Mouse (Mus musculus) heart, embryonic 11.5 days (tissue): ENCODE measurements around the gene Olfr1002. TPM values are rescaled to one million over a fixed set of nuclear protein-coding genes. Genes with fewer than 3 reads are reported as not detected.
"Not testable (repeated sequence)": the region's sequence is repeated elsewhere in the genome, so short reads cannot be mapped to it uniquely, and the experiment has no call there.

ENCODE experiments used
- ATAC-seq: fragments of 200-750 bp; cut with Nextera tagmentation; replicated peaks from 2 replicates; pipeline ENCODE4 v1.8.0; 2017; ENCODE audit warnings: moderate library complexity; ENCODE audit not compliant: insufficient number of reproducible peaks, low FRiP score, low TSS enrichment
- H3K27ac ChIP-seq: fragments of 300-500 bp; sonication (generic); 2 replicates; pipeline ENCODE4 v1.5.1; 2014; ENCODE audit warnings: mild to moderate bottlenecking, low read depth, low read length
- H3K27me3 ChIP-seq: fragments of 300-500 bp; sonication (generic); 2 replicates; pipeline ENCODE4 v1.6.1; 2014; ENCODE audit warnings: mild to moderate bottlenecking, low read length, mixed read lengths; ENCODE audit not compliant: control insufficient read depth, insufficient read depth
- H3K36me3 ChIP-seq: fragments of 300-500 bp; sonication (generic); 2 replicates; pipeline ENCODE4 v1.6.1; 2014; ENCODE audit warnings: mild to moderate bottlenecking, low read length, moderate library complexity, mixed read lengths; ENCODE audit not compliant: control insufficient read depth, insufficient read depth
- H3K4me1 ChIP-seq: fragments of 300-500 bp; sonication (generic); 2 replicates; pipeline ENCODE4 v1.6.1; 2014; ENCODE audit warnings: low read length; ENCODE audit not compliant: control insufficient read depth, insufficient read depth
- H3K4me2 ChIP-seq: fragments of 300-500 bp; sonication (generic); 2 replicates; pipeline ENCODE4 v1.6.1; 2014; ENCODE audit warnings: mild to moderate bottlenecking, moderate library complexity
- H3K4me3 ChIP-seq: fragments of 300-500 bp; sonication (generic); 2 replicates; pipeline ENCODE4 v1.5.1; 2014; ENCODE audit warnings: low read depth, low read length
- H3K9ac ChIP-seq: fragments of 300-500 bp; sonication (generic); 2 replicates; pipeline ENCODE4 v1.6.1; 2014; ENCODE audit warnings: mild to moderate bottlenecking, low read depth, low read length, moderate library complexity
- H3K9me3 ChIP-seq: fragments of 300-500 bp; sonication (generic); replicated peaks from 2 replicates; pipeline ENCODE4 v1.6.1; 2016; ENCODE audit warnings: low read length; ENCODE audit not compliant: control insufficient read depth
- WGBS: fragments of 180-500 bp; shearing (Covaris S2); extraction: QIAGEN DNeasy Blood & Tissue Kit; methylation state at CpG from one replicate; pipeline ENCODE4 v1.1.7; 2014; ENCODE audit not compliant: insufficient replicate concordance; 5-methylcytosine and 5-hydroxymethylcytosine counted together
- polyA plus RNA-seq: library from polyadenylated mRNA; unstranded; fragments of >200 nt; fragmentation: Nextera tagmentation; extraction: Ambion mirVana; gene quantifications from 2 replicates; pipeline ENCODE4 v1.2.1, GENCODE M21; 2014

The Olfr1002 gene
- polyA plus RNA-seq: not detected in 2 replicates

- WGBS: 85% methylated on average over 1 of the region's 1 CpGs
- no peak within 1 kb of the TSS for H3K9ac ChIP-seq
- H3K4me1 ChIP-seq: no peaks in the 10 kb centered on the region
- H3K9me3 ChIP-seq: no peaks in the 10 kb centered on the region
- H3K27ac ChIP-seq: no peak within 1 kb of the TSS
- H3K36me3 ChIP-seq: no peaks in the 10 kb centered on the region
- ATAC-seq: no peak
- no peak within 1 kb of the TSS for H3K4me3 ChIP-seq
- H3K4me2 ChIP-seq: no peak within 1 kb of the TSS
- H3K27me3 ChIP-seq: no peaks in the 10 kb centered on the region
Observed at GRCm38 (mm10) chr2:85650604-85651003, at the start of gene Olfr1002. Gene Olfr1002, minus strand, starts transcription at chr2:85650704.

GRCm38 (mm10) chr2:85689131-85689530 lies 38.6 kb upstream of the Olfr1002 start, which contains the start of gene Olfr1008:
Gene Olfr1008, plus strand, starts transcription at chr2:85689431.
- H3K27me3 ChIP-seq: no peaks in the 10 kb centered on the region
- H3K27ac ChIP-seq: no peak within 1 kb of the TSS
- no peak for ATAC-seq
- no peak within 1 kb of the TSS for H3K9ac ChIP-seq
- no peaks in the 10 kb centered on the region for H3K9me3 ChIP-seq
- H3K4me2 ChIP-seq: no peak within 1 kb of the TSS
- no peak within 1 kb of the TSS for H3K4me3 ChIP-seq
- no peaks in the 10 kb centered on the region for H3K4me1 ChIP-seq
- H3K36me3 ChIP-seq: no peaks in the 10 kb centered on the region

DNA sequence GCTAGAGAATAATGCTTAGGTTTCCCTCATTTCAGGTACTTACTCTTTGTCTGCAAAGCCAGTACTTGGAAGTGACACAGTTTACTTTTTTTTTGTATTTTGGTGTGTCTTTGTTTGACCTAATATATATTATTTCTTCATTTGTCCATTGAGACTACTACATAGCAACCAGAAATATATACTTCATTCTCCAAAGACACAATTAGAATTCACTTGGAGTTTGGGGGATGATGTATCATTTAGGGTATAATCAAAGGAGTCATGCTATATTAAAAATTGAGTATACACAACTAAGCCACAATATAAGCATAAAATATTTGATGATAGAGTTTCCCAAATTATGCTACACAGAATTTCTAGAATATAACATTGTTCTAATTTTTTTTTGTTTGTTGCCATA lies 28.2 kb upstream of the Olfr1002 start, which contains the start of gene Olfr1006:
Olfr1006 (minus strand) TSS at position 101 of the 400 bp plus-strand sequence.
- no peak for ATAC-seq
- Histone ChIP-seq H3K4me3 (no peak within 1 kb of the TSS), H3K36me3 (no peaks in the 10 kb centered on the region), H3K4me2 (no peak within 1 kb of the TSS), H3K9ac (no peak within 1 kb of the TSS), H3K9me3 (no peaks in the 10 kb centered on the region), H3K4me1 (no peaks in the 10 kb centered on the region), H3K27ac (no peak within 1 kb of the TSS), H3K27me3 (no peaks in the 10 kb centered on the region)

GRCm38 (mm10) chr2:85664355-85664754 lies 13.9 kb upstream of the Olfr1002 start, which contains the start of gene Olfr154:
Gene Olfr154, minus strand, starts transcription at chr2:85664455.
- not testable (repeated sequence) for H3K4me3 ChIP-seq, ATAC-seq, H3K9ac ChIP-seq, H3K9me3 ChIP-seq, H3K4me1 ChIP-seq, H3K27me3 ChIP-seq, H3K4me2 ChIP-seq, H3K27ac ChIP-seq, H3K36me3 ChIP-seq

DNA sequence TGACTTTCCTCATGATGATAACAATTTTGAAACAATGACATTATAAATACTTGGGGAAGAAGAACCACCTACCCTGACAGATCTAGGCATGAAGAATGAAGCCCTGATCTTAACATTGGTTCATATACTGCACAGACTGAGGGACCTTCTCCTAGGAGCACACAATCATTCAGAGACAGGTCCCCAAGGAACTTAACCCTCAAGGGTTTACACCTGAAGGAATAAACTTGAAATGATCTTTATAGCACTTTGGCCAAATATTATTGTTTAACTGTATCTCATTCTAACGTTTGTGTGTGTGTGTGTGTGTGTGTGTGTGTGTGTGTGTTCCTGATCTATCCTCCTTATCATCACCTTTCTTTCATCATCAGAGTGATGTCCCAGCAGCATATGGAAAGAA lies 38.7 kb downstream of the Olfr1002 start, which contains the start of gene Olfr1000:
Olfr1000 (minus strand) TSS at position 101 of the 400 bp plus-strand sequence.
- H3K9me3 ChIP-seq: no peaks in the 10 kb centered on the region
- H3K4me1 ChIP-seq: no peaks in the 10 kb centered on the region
- H3K27ac ChIP-seq: no peak within 1 kb of the TSS
- no peak within 1 kb of the TSS for H3K4me3 ChIP-seq
- no peak within 1 kb of the TSS for H3K9ac ChIP-seq
- H3K27me3 ChIP-seq: no peaks in the 10 kb centered on the region
- no peak for ATAC-seq
- H3K36me3 ChIP-seq: no peaks in the 10 kb centered on the region
- WGBS: 44% methylated on average over 1 of the region's 1 CpGs
- H3K4me2 ChIP-seq: no peak within 1 kb of the TSS

Other genes starting within 250 kb of the Olfr1002 start
- not detected in 2 replicates for gene Olfr992, start 241.2 kb downstream of the Olfr1002 start, polyA plus RNA-seq
- gene Olfr993, start 235.8 kb downstream of the Olfr1002 start, polyA plus RNA-seq: not detected in 2 replicates
- not detected in 2 replicates for gene Olfr994, start 214.3 kb downstream of the Olfr1002 start, polyA plus RNA-seq
- gene Olfr995, start 207.1 kb downstream of the Olfr1002 start, polyA plus RNA-seq: not detected in 2 replicates
- not detected in 2 replicates for gene 4833423E24Rik, start 131.7 kb downstream of the Olfr1002 start, polyA plus RNA-seq
- not detected in 2 replicates for gene Olfr996, start 71.5 kb downstream of the Olfr1002 start, polyA plus RNA-seq
- not detected in 2 replicates for gene Olfr998, start 61.8 kb downstream of the Olfr1002 start, polyA plus RNA-seq
- gene Olfr1000, start 38.8 kb downstream of the Olfr1002 start, polyA plus RNA-seq: not detected in 2 replicates
- not detected in 2 replicates for gene Olfr154, start 13.8 kb upstream of the Olfr1002 start, polyA plus RNA-seq
- not detected in 2 replicates for gene Olfr1006, start 28.1 kb upstream of the Olfr1002 start, polyA plus RNA-seq
- gene Olfr1008, start 38.7 kb upstream of the Olfr1002 start, polyA plus RNA-seq: not detected in 2 replicates
- not detected in 2 replicates for gene Olfr1009, start 64.7 kb upstream of the Olfr1002 start, polyA plus RNA-seq
- not detected in 2 replicates for gene Olfr1012, start 112.1 kb upstream of the Olfr1002 start, polyA plus RNA-seq
- not detected in 2 replicates for gene Olfr1013, start 116.4 kb upstream of the Olfr1002 start, polyA plus RNA-seq
- gene Olfr1014, start 122.0 kb upstream of the Olfr1002 start, polyA plus RNA-seq: not detected in 2 replicates
- gene Olfr1015, start 131.3 kb upstream of the Olfr1002 start, polyA plus RNA-seq: not detected in 2 replicates
- not detected in 2 replicates for gene Olfr1016, start 151.8 kb upstream of the Olfr1002 start, polyA plus RNA-seq
- not detected in 2 replicates for gene Olfr1018, start 167.8 kb upstream of the Olfr1002 start, polyA plus RNA-seq
- not detected in 2 replicates for gene Olfr1019, start 194.8 kb upstream of the Olfr1002 start, polyA plus RNA-seq
- not detected in 2 replicates for gene Olfr1020, start 196.3 kb upstream of the Olfr1002 start, polyA plus RNA-seq
- not detected in 2 replicates for gene Olfr1022, start 217.9 kb upstream of the Olfr1002 start, polyA plus RNA-seq
- not detected in 2 replicates for gene Olfr1023, start 234.9 kb upstream of the Olfr1002 start, polyA plus RNA-seq